Mouse (Mus musculus) ES-Bruce4 (cell line): ENCODE measurements around the gene Sgk1.

ENCODE experiments used
- CTCF ChIP-seq: IDR thresholded peaks from one replicate; pipeline ENCODE4 v1.8.1; 2011; ENCODE audit warnings: low read depth, low read length
- EP300 ChIP-seq: IDR thresholded peaks from 2 replicates; pipeline ENCODE4 v1.6.1; 2011; ENCODE audit warnings: low read depth, low read length; ENCODE audit not compliant: insufficient read depth
- POLR2A ChIP-seq: IDR thresholded peaks from one replicate; pipeline ENCODE4 v1.8.1; 2011; ENCODE audit warnings: low read length; ENCODE audit not compliant: insufficient read depth

GRCm38 (mm10) chr10:21882184-21883081 is at the start of gene Sgk1:
- no peak for TF ChIP-seq POLR2A
- no peak for TF ChIP-seq CTCF
- no peak for TF ChIP-seq EP300
